Mouse (Mus musculus) lung, postnatal 14 days (tissue): ENCODE measurements at regions not wholly inside any gene's neighbourhood (a gene's known extent, or its start where the extent isn't known, plus 50 kb on each side); places are given as distances from the start of the nearest gene placed in this dataset.

Experiments
- DNase-seq: peaks from one replicate; pipeline ENCODE4 v3.0.0; 2021

DNA sequence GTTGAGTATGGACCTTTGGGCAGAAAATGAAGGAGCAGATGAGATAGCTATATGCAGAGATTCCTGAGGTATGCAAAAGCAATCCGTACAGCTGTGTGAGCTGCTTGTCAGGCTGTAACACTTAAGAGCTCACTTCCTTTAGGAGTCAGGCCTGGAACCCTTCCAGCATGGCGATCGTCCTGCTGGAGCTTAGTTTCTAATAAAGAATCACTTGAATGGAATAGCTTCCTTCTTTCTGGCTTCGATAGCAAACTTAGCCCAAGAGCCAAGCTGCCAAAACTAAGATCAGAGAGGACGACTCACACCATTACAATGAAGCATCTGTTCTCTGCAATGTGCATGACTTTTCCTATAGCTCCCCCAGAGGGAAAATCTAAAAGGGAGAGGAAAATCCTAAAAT is 253.4 kb upstream of the Amot start:
- peak; percentile 2 for DNase-seq

DNA sequence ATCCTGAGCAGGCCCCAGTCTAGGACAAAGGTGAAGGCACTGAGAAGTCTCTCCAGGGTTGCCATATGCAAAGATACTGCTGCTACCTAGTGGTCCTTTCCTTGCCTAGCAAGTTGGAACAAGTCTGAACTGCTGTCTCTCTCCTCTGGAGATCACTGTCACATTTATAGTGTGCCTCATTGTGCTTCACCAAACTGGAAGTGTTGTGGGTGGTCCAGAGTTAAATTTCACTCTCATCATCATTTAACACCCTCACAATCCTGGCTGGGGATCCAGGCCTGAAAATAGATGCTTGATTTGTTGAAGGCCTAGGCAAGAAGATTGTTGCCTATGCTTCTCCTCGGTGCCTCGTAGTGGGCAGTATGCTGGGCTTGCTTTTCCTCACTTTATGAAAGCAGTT is 248.4 kb upstream of the Amot start:
- no peak for DNase-seq
